Mouse (Mus musculus): ENCODE measurements at regions not wholly inside any gene's neighbourhood (a gene's known extent, or its start where the extent isn't known, plus 50 kb on each side); places are given as distances from the start of the nearest gene placed in this dataset.

GRCm38 (mm10) chr10:91734691-91735090 is 553.6 kb upstream of the Tmpo start:
- TF ChIP-seq GATA1 (IDR thresholded peaks at IDR 0.05; ENCODE audit: low read depth, low read length) (no peak), MAX (IDR thresholded peaks at IDR 0.05; ENCODE audit: low read length) (no peak), CTCF (IDR thresholded peaks at IDR 0.05 in 2 of 3, conservative IDR thresholded peaks at IDR 0.05 in 1 of 3; ENCODE audit: control insufficient read depth in 1 of 3, insufficient read depth in 1 of 3, low read depth in 2 of 3, low read length in 3 of 3, poor library complexity in 1 of 3, severe bottlenecking in 1 of 3) (no peak), NELFE (IDR thresholded peaks at IDR 0.05; ENCODE audit: low read depth, low read length) (no peak), E2F4 (IDR thresholded peaks at IDR 0.05; ENCODE audit: borderline replicate concordance, low read depth, low read length) (no peak), POLR2A (IDR thresholded peaks at IDR 0.05; ENCODE audit: control insufficient read depth in 1 of 2, insufficient read depth in 1 of 2, low read depth in 1 of 2, low read length in 2 of 2, poor library complexity in 1 of 2) (no peak), POLR2AphosphoS2 (IDR thresholded peaks at IDR 0.05; ENCODE audit: low read length) (no peak), MAZ (IDR thresholded peaks at IDR 0.05; ENCODE audit: low read depth, low read length) (no peak), TAL1 (IDR thresholded peaks at IDR 0.05; ENCODE audit: low read length) (no peak), MEF2A (IDR thresholded peaks at IDR 0.05; ENCODE audit: extremely low read depth, insufficient replicate concordance, low read depth, low read length, poor library complexity, severe bottlenecking) (no peak), CHD2 (IDR thresholded peaks at IDR 0.05; ENCODE audit: low read length) (no peak), MAFK (IDR thresholded peaks at IDR 0.05; ENCODE audit: borderline replicate concordance, low read depth, low read length) (no peak)
